Mouse (Mus musculus) testis, adult 2 months (tissue): ENCODE measurements around the gene Cdk13.

Experiments
- CTCF ChIP-seq: fragments of 200-500 bp; IDR thresholded peaks from 2 replicates; pipeline ENCODE4 v1.5.1; 2012; ENCODE audit warnings: low read depth, mild to moderate bottlenecking, inconsistent platforms, low read length, moderate library complexity; ENCODE audit not compliant: control insufficient read depth, insufficient read depth, insufficient replicate concordance
- POLR2A ChIP-seq: fragments of 200-500 bp; IDR thresholded peaks from 2 replicates; pipeline ENCODE4 v1.6.1; 2012; ENCODE audit warnings: low read depth, mild to moderate bottlenecking, inconsistent platforms, low read length, moderate library complexity; ENCODE audit not compliant: control insufficient read depth

GRCm38 (mm10) chr13:17693816-17694215 lies 111.1 kb downstream of the Cdk13 start:
- TF ChIP-seq POLR2A (no peak), CTCF (no peak)
